ENCODE assay signal across 1 mouse cellular context in genomic region chr4:43492821-43493185, GRCm38 (mm10).
A peak's percentile ranks its signal among the peaks of the same experiment; 100 is the strongest.
TF ChIP-seq lines count a peak whose summit lies in the region.

TSS of gene Ccdc107 (plus strand) at chr4:43492900.

TF ChIP-seq in CH12.LX, 34 proteins besides CTCF, POLR2A, EP300 and RAD21 (continued from another document):
- TF ChIP-seq MAZ (IDR thresholded peaks at IDR 0.05; ENCODE audit: low read depth, low read length) (no peak; the same call in 1 of the 2 replicates), KAT2A (IDR thresholded peaks at IDR 0.05; ENCODE audit: insufficient replicate concordance, low read length) (no peak), ZMIZ1 (IDR thresholded peaks at IDR 0.05; ENCODE audit: low read depth, low read length) (peak; percentile 66; the same call in 1 of the 2 replicates), USF1 (IDR thresholded peaks at IDR 0.05; ENCODE audit: low read depth, low read length) (no peak), POLR2AphosphoS2 (IDR thresholded peaks at IDR 0.05; ENCODE audit: low read depth, low read length) (no peak), JUN (IDR thresholded peaks at IDR 0.05; ENCODE audit: insufficient read depth, low read depth, low read length) (no peak), MEF2A (IDR thresholded peaks at IDR 0.05; ENCODE audit: borderline replicate concordance, low read depth, low read length) (peak; percentile 86), E2F4 (IDR thresholded peaks at IDR 0.05; ENCODE audit: insufficient replicate concordance, low read depth, low read length) (peak; percentile 79; the same call in 1 of the 2 replicates), IRF4 (IDR thresholded peaks at IDR 0.05; ENCODE audit: low read depth, low read length) (peak; percentile 64; the same call in 1 of the 2 replicates), CHD1 (IDR thresholded peaks at IDR 0.05; ENCODE audit: low read depth, low read length) (no peak)
